ENCODE assay signal across 13 mouse cellular contexts in the genomic region with DNA sequence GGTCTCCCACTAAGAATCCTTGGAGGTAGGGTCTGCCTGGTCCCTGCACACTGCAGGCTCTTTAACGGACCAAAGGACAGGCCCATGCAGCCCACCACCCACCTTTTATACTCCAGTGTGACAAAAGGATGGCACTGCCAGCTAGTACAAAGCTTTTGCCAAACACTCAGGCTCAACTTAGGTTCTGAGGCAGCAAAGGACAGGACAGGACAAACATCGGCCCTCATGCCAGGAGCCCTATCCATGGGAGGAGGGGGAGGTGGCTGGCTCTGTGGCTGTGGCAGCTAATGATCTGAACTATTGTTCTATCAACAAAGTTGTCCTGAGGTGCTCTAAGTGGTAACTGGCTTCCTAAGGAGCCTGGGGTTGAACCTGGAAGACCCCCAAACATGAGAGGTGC.
"Had no signal": no experiment of that assay in that cellular context is flagged by ENCODE, and none has a peak within 500 bp of the region (broad histone marks: within the 10 kb centered on the region; RNA-seq: fewer than 3 reads in every experiment).

No protein-coding gene starts in this region.

- ATAC-seq: midbrain, embryonic 15.5 days had no signal

- H3K4me3 ChIP-seq: kidney, embryonic 15.5 days; left cerebral cortex, adult 2 months; limb, embryonic 15.5 days; liver, embryonic 15.5 days; megakaryocyte, embryonic 14.5 days; midbrain, embryonic 15.5 days; neural tube, embryonic 12.5 days had no signal

- H3K27ac ChIP-seq: kidney, embryonic 15.5 days; left cerebral cortex, adult 2 months; limb, embryonic 15.5 days; liver, embryonic 15.5 days; macrophage; midbrain, embryonic 15.5 days; neural tube, embryonic 12.5 days had no signal

- H3K4me2 ChIP-seq: kidney, embryonic 15.5 days; limb, embryonic 15.5 days; liver, embryonic 15.5 days; lung, embryonic 14.5 days; midbrain, embryonic 11.5 days; midbrain, embryonic 15.5 days; neural tube, embryonic 12.5 days had no signal

- H3K9me3 ChIP-seq: kidney, embryonic 15.5 days; limb, embryonic 15.5 days; liver, embryonic 15.5 days; megakaryocyte, embryonic 14.5 days; midbrain, embryonic 15.5 days; neural tube, embryonic 12.5 days had no signal

- H3K27me3 ChIP-seq: kidney, embryonic 15.5 days; limb, embryonic 15.5 days; liver, embryonic 15.5 days; midbrain, embryonic 15.5 days; neural tube, embryonic 12.5 days had no signal

- DNase-seq: lung, embryonic 14.5 days; lung, postnatal 14 days; thymus, adult 18-20 months; thymus, postnatal 14 days had no signal

- H3K36me3 ChIP-seq: kidney, embryonic 15.5 days; limb, embryonic 15.5 days; midbrain, embryonic 15.5 days; neural tube, embryonic 12.5 days had no signal

- H3K9ac ChIP-seq: kidney, embryonic 15.5 days; limb, embryonic 15.5 days; liver, embryonic 15.5 days; lung, embryonic 14.5 days; midbrain, embryonic 15.5 days; neural tube, embryonic 12.5 days had no signal
